Mouse (Mus musculus): Measurements from ENCODE around the gene Rbfox1. TPM values are rescaled to one million over a fixed set of nuclear protein-coding genes. Genes with fewer than 3 reads are reported as not detected.
A peak's percentile ranks its signal among the peaks of the same experiment; 100 is the strongest.

The Rbfox1 gene
- polyA plus RNA-seq, 1 experiment from 2014 or later = 4.5 TPM

- ATAC-seq (ENCODE audit: insufficient read depth, low FRiP score) = no peak
- no peak overlapping the region for H3K27ac ChIP-seq (ENCODE audit: low read length)
- 63% methylated on average over 3 of the region's 3 CpGs for WGBS
- H3K9me3 ChIP-seq (replicated peaks; ENCODE audit: control insufficient read depth, low read length) = no peaks in the 10 kb centered on the region
- no peak overlapping the region for H3K4me2 ChIP-seq (ENCODE audit: low read depth, low read length)
- H3K36me3 ChIP-seq (ENCODE audit: control insufficient read depth, insufficient read depth, low read length) = no peaks in the 10 kb centered on the region
- no peak overlapping the region for H3K4me3 ChIP-seq (replicated peaks; ENCODE audit: low read length)
- H3K9ac ChIP-seq (ENCODE audit: low read length) = no peak overlapping the region
- H3K4me1 ChIP-seq (ENCODE audit: control insufficient read depth, insufficient read depth, low read length) = no peaks in the 10 kb centered on the region
- H3K27me3 ChIP-seq (ENCODE audit: control insufficient read depth, insufficient read depth, low read length) = no peaks in the 10 kb centered on the region
Observed at GRCm38 (mm10) chr16:6525507-6526170, 640.5 kb downstream of the Rbfox1 start.

DNA sequence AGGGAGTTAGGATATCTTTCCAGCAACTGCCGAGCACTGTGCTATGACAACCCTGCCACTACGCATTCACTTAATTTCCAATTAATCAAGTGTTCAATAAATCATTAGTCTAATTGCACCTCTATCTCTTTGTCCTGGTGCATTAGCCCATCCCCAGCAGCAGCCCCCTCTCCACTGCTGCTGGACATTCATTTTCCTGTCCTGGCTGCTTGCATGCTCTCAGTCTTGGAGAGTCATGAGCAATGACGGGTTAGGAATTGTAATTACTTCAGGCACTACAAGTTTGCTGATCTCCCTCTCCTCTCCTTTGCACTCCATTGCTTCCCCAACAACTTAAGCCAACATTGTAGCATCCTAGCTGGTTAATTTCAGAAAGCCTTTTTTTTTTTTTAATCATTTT, 646.3 kb downstream of the Rbfox1 start:
- ATAC-seq (ENCODE audit: insufficient read depth, low FRiP score) = no peak
- Histone ChIP-seq H3K4me2 (ENCODE audit: low read depth, low read length) (no peak overlapping the region), H3K36me3 (ENCODE audit: control insufficient read depth, insufficient read depth, low read length) (no peaks in the 10 kb centered on the region), H3K27me3 (ENCODE audit: control insufficient read depth, insufficient read depth, low read length) (no peaks in the 10 kb centered on the region), H3K4me1 (ENCODE audit: control insufficient read depth, insufficient read depth, low read length) (no peaks in the 10 kb centered on the region), H3K9ac (ENCODE audit: low read length) (no peak overlapping the region), H3K9me3 (replicated peaks; ENCODE audit: control insufficient read depth, low read length) (no peaks in the 10 kb centered on the region), H3K4me3 (replicated peaks; ENCODE audit: low read length) (no peak overlapping the region), H3K27ac (ENCODE audit: low read length) (no peak overlapping the region)
- 45% methylated on average over 3 of the region's 3 CpGs for WGBS

GRCm38 (mm10) chr16:6532077-6532995, 647.2 kb downstream of the Rbfox1 start:
- Histone ChIP-seq H3K4me1 (ENCODE audit: control insufficient read depth, insufficient read depth, low read length) (no peaks in the 10 kb centered on the region), H3K36me3 (ENCODE audit: control insufficient read depth, insufficient read depth, low read length) (no peaks in the 10 kb centered on the region), H3K9me3 (replicated peaks; ENCODE audit: control insufficient read depth, low read length) (no peaks in the 10 kb centered on the region), H3K9ac (ENCODE audit: low read length) (no peak overlapping the region), H3K4me3 (replicated peaks; ENCODE audit: low read length) (no peak overlapping the region), H3K27ac (ENCODE audit: low read length) (no peak overlapping the region), H3K27me3 (ENCODE audit: control insufficient read depth, insufficient read depth, low read length) (no peaks in the 10 kb centered on the region), H3K4me2 (ENCODE audit: low read depth, low read length) (no peak overlapping the region)
- WGBS = 72% methylated on average over 9 of the region's 9 CpGs
- no peak for ATAC-seq (ENCODE audit: insufficient read depth, low FRiP score)

- WGBS = 37% methylated on average over 4 of the region's 4 CpGs
- no peak overlapping the region for H3K4me2 ChIP-seq (ENCODE audit: low read depth, low read length)
- H3K27ac ChIP-seq (ENCODE audit: low read length) = no peak overlapping the region
- no peak overlapping the region for H3K9ac ChIP-seq (ENCODE audit: low read length)
- no peaks in the 10 kb centered on the region for H3K9me3 ChIP-seq (replicated peaks; ENCODE audit: control insufficient read depth, low read length)
- ATAC-seq (ENCODE audit: insufficient read depth, low FRiP score) = no peak
- H3K4me1 ChIP-seq (ENCODE audit: control insufficient read depth, insufficient read depth, low read length) = no peaks in the 10 kb centered on the region
- no peaks in the 10 kb centered on the region for H3K27me3 ChIP-seq (ENCODE audit: control insufficient read depth, insufficient read depth, low read length)
- no peak overlapping the region for H3K4me3 ChIP-seq (replicated peaks; ENCODE audit: low read length)
- H3K36me3 ChIP-seq (ENCODE audit: control insufficient read depth, insufficient read depth, low read length) = no peaks in the 10 kb centered on the region
Observed at GRCm38 (mm10) chr16:6555776-6556175, 670.6 kb downstream of the Rbfox1 start.

DNA sequence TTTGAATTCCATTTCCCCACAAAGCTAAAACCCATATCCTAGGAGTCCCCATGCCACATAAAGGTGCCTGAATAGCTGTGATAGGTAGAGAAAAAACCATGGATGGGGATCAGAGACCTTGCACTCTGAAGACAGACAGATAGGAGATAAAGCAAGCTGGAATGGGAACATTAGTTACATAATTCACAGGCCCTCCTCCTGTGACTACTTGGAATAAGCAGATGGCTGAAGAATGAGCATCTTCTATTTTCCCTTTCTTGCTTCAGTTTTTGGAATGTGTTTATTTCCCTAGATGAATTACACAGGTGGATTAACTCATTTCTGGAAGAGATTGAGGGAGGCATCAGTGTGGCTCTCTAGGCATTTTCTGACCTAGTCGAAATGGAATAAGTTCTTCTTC, 672.6 kb downstream of the Rbfox1 start:
- Histone ChIP-seq H3K9me3 (replicated peaks; ENCODE audit: control insufficient read depth, low read length) (no peaks in the 10 kb centered on the region), H3K4me1 (ENCODE audit: control insufficient read depth, insufficient read depth, low read length) (no peaks in the 10 kb centered on the region), H3K36me3 (ENCODE audit: control insufficient read depth, insufficient read depth, low read length) (no peaks in the 10 kb centered on the region), H3K4me2 (ENCODE audit: low read depth, low read length) (no peak overlapping the region), H3K9ac (ENCODE audit: low read length) (no peak overlapping the region), H3K4me3 (replicated peaks; ENCODE audit: low read length) (no peak overlapping the region), H3K27me3 (ENCODE audit: control insufficient read depth, insufficient read depth, low read length) (no peaks in the 10 kb centered on the region), H3K27ac (ENCODE audit: low read length) (no peak overlapping the region)
- WGBS = 70% methylated on average over 1 of the region's 1 CpGs
- ATAC-seq (ENCODE audit: insufficient read depth, low FRiP score) = no peak

DNA sequence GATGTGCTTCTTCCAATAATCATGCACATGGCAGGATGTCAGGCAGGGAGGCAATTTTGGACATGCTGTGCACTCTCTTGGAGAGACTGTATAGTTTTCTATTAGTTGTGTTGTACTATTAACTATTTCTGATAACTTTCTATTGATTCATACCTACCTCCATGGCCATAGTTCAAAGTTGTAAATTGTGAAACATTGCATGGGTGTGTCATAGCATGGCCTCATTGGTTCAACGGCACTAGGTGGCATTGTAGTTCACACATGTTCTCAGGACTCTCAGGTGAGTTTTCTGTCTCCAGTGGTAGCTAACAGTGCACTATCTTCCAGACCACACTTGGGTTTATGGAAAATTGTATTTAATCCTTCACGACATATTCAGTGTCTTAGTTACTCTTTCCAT, 699.5 kb downstream of the Rbfox1 start:
- Histone ChIP-seq H3K27me3 (ENCODE audit: control insufficient read depth, insufficient read depth, low read length) (no peaks in the 10 kb centered on the region), H3K36me3 (ENCODE audit: control insufficient read depth, insufficient read depth, low read length) (no peaks in the 10 kb centered on the region), H3K9me3 (replicated peaks; ENCODE audit: control insufficient read depth, low read length) (no peaks in the 10 kb centered on the region), H3K4me1 (ENCODE audit: control insufficient read depth, insufficient read depth, low read length) (no peaks in the 10 kb centered on the region), H3K4me2 (ENCODE audit: low read depth, low read length) (no peak overlapping the region), H3K27ac (ENCODE audit: low read length) (no peak overlapping the region), H3K9ac (ENCODE audit: low read length) (no peak overlapping the region), H3K4me3 (replicated peaks; ENCODE audit: low read length) (no peak overlapping the region)
- no peak for ATAC-seq (ENCODE audit: insufficient read depth, low FRiP score)
- WGBS = 80% methylated on average over 2 of the region's 2 CpGs

DNA sequence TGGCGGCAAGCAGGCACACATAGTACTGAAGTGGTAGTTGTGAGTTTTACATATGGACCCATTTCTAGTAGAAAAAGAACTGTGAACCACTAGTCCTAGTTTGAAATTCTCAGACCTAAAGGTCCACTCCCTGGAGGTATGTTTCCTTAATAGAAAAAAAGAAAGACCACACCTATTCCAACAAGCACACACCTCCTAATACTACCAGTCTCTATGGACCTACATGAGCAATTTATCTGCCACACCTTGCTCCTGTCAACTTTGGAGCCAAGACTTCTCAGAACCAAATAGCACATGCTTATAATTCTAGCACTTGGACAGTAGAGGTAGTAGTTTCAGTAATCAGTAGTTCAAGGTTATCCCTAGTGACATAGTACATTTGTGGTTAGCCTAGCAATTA, 700.0 kb downstream of the Rbfox1 start:
- no peaks in the 10 kb centered on the region for H3K36me3 ChIP-seq (ENCODE audit: control insufficient read depth, insufficient read depth, low read length)
- ATAC-seq (ENCODE audit: insufficient read depth, low FRiP score) = peak; percentile 71
- no peaks in the 10 kb centered on the region for H3K9me3 ChIP-seq (replicated peaks; ENCODE audit: control insufficient read depth, low read length)
- H3K9ac ChIP-seq (ENCODE audit: low read length) = no peak overlapping the region
- no peaks in the 10 kb centered on the region for H3K27me3 ChIP-seq (ENCODE audit: control insufficient read depth, insufficient read depth, low read length)
- no peak overlapping the region for H3K4me2 ChIP-seq (ENCODE audit: low read depth, low read length)
- H3K4me1 ChIP-seq (ENCODE audit: control insufficient read depth, insufficient read depth, low read length) = no peaks in the 10 kb centered on the region
- no peak overlapping the region for H3K27ac ChIP-seq (ENCODE audit: low read length)
- WGBS = 89% methylated on average over 1 of the region's 1 CpGs
- H3K4me3 ChIP-seq (replicated peaks; ENCODE audit: low read length) = no peak overlapping the region

DNA sequence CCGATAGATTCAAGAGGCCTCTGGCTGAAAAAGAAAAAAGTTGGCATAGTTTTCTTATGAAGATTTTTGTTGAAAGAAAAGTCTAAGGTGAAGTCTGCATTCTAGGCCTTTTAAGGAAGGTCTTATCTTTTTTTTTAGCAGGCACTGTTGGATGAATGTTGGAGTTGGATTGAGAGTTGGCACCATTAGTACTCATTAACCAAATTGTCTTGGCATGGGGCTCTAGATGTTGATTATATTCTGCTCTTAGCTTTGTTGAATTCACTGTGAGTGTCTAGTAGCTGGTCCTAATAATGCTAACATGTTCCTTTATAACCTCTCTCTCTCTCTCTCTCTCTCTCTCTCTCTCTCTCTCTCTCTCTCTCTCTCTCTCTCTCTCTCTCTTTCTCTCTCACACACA, 731.4 kb downstream of the Rbfox1 start:
- Histone ChIP-seq H3K4me1 (ENCODE audit: control insufficient read depth, insufficient read depth, low read length) (no peaks in the 10 kb centered on the region), H3K9me3 (replicated peaks; ENCODE audit: control insufficient read depth, low read length) (no peaks in the 10 kb centered on the region), H3K36me3 (ENCODE audit: control insufficient read depth, insufficient read depth, low read length) (no peaks in the 10 kb centered on the region), H3K4me3 (replicated peaks; ENCODE audit: low read length) (no peak overlapping the region), H3K27me3 (ENCODE audit: control insufficient read depth, insufficient read depth, low read length) (no peaks in the 10 kb centered on the region), H3K4me2 (ENCODE audit: low read depth, low read length) (no peak overlapping the region), H3K9ac (ENCODE audit: low read length) (no peak overlapping the region), H3K27ac (ENCODE audit: low read length) (no peak overlapping the region)
- WGBS = 86% methylated on average over 1 of the region's 1 CpGs
- ATAC-seq (ENCODE audit: insufficient read depth, low FRiP score) = no peak

GRCm38 (mm10) chr16:6640330-6640729, 755.2 kb downstream of the Rbfox1 start:
- 69% methylated on average over 1 of the region's 1 CpGs for WGBS
- Histone ChIP-seq H3K4me3 (replicated peaks; ENCODE audit: low read length) (no peak overlapping the region), H3K9ac (ENCODE audit: low read length) (no peak overlapping the region), H3K9me3 (replicated peaks; ENCODE audit: control insufficient read depth, low read length) (no peaks in the 10 kb centered on the region), H3K4me2 (ENCODE audit: low read depth, low read length) (no peak overlapping the region), H3K27me3 (ENCODE audit: control insufficient read depth, insufficient read depth, low read length) (no peaks in the 10 kb centered on the region), H3K27ac (ENCODE audit: low read length) (no peak overlapping the region), H3K4me1 (ENCODE audit: control insufficient read depth, insufficient read depth, low read length) (no peaks in the 10 kb centered on the region), H3K36me3 (ENCODE audit: control insufficient read depth, insufficient read depth, low read length) (no peaks in the 10 kb centered on the region)
- ATAC-seq (ENCODE audit: insufficient read depth, low FRiP score) = no peak

Data from stomach, embryonic 16.5 days (tissue).